Mouse (Mus musculus) 3134 (cell line): ENCODE measurements around the gene Glis1.

Experiments
- DNase-seq: peaks from one replicate; pipeline ENCODE4 v3.0.0-alpha.2; 2011; ENCODE audit warnings: low spot score; ENCODE audit not compliant: insufficient read length; ENCODE audit errors: extremely low read depth

The Glis1 gene

DNA sequence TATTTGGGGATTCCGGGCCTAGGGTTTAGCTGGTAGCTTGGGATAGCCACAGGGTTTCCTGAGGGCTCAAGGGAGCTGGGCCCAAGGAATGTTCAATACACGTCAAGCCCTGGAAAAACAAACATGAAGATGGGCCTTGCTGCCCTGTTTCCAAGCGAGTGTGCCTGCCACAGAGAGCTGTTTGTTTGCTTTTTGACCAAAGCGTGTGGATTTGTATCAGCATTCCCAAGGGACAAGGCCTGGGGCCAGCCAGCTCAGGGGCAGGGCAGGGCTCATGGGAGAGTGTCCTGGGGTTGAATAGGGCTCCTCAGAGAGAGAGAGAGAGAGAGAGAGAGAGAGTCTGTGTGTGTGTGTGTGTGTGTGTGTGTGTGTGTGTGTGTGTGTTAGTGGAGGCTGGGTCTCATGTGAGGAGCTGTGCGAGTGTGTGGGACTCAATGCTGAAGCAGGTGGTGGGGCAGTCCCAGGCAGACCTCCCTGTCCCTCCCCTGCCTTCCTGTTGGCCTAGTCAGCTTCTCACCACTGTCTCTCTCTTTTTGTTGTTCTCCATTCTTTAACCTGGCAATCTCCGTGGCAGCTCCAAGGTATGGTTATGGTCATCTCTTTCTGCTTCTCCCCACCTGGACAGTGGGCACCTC lies 183.3 kb downstream of the Glis1 start:
- no peak for DNase-seq

- no peak for DNase-seq
These were observed 185.1 kb downstream of the Glis1 start for GRCm38 (mm10) chr4:107619487-107619886.

DNA sequence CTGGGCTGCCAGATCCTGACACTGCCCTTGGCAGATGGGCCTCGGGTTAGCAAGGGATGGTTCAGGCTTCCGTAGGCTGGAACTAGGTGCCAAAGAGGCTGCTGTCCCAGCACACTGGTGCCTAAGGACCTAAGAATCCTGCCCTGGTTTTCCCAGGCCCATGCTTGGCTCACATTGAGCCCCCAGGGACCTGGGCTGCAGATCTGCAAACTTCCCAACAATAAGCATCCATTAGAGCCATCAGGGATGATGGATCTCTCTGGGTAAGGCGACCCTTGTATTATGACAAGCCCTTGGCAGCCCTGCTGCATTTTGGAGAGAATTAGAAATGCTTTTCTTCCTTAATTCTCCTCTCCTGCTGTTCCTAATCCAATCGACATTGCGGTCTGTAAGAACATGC lies 187.0 kb downstream of the Glis1 start:
- no peak for DNase-seq

- DNase-seq, result no peak
These were observed 187.9 kb downstream of the Glis1 start for GRCm38 (mm10) chr4:107622296-107622695.

GRCm38 (mm10) chr4:107623916-107624315 lies 189.5 kb downstream of the Glis1 start:
- peak; percentile 68 for DNase-seq

DNA sequence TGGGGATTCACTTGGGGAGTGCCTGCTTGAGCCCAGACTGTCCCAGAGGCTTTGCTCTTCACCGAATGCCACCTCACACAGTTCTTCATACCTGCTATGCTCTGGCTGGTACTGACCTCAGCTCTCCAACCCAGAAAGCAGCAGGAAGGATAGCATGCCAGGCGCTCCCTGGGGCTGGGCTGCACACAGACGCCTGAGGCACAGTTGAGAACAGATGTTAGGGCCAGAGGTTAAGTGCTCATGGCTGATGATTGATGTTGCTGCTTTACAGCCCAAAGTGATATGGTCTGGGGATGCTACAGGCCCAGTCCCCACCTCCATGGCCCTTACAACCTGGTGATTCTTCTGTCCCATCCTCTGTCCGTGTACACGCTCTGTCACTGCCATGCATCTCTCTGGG lies 190.6 kb downstream of the Glis1 start:
- DNase-seq, result no peak

- DNase-seq, result no peak
These were observed 193.8 kb downstream of the Glis1 start for GRCm38 (mm10) chr4:107628226-107628625.

DNA sequence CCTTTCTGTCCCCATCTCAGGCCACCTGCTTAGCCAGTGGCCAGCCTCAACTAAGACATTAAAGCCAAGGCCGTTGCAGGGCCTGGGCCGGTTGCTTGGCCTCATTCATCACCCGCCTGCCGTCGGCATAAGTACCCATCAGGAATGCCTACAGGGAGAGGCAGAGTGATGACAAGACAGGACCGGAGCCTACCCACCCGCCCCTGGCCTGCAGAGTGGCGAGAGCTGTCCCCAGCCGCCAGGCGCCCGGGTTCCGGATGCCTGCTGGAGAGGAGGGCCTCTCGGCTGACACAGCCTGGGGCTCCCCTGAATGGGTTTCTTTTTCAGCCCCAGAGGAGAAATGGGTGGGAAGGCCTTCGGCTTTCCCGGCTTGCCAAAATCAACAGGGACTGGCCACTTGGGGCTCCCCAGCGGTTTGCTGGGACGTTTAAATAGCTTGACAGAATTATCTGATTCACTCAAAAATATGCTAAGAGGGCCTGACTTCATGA lies 194.6 kb downstream of the Glis1 start:
- DNase-seq, result peak; percentile 23

DNA sequence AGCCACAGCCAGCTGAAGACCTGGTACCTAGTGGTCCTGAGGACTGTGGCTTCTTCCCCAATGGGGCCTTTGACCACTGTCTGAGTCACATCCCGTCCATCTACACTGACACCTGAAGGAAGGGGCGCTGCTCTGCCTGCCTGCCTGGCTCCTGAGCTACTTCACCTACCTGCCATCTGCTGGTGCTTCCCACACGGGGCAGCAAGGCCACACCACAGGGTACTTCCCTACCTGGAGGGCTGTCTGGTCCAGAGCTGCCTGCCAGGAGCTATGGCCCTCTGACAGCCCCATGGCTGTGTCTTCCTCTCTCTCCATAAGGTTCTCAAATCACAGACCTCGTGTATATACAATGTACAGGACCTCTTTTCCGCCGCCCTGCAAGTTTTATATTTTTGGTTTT lies 200.2 kb downstream of the Glis1 start:
- DNase-seq, result no peak

GRCm38 (mm10) chr4:107636099-107636498 lies 201.7 kb downstream of the Glis1 start:
- no peak for DNase-seq

DNA sequence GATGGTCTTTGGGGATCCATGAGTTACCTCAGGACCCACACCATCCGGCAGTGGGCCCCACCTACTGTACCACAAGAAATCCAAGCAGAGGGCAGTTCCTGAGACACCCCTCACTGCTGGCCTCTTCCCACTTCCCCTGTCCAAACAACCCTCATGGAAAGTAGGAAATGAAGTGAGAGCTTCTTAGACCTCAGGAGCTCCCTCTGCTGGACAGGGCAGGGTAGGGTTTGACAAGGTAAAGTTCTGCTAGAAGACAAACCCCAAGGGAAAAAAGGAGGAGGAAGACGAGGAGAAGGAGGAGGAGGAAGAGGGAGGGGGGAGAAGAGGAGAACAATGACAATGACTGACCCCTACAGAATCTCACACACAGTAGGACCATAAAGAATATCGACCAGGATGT lies 203.3 kb downstream of the Glis1 start:
- no peak for DNase-seq

- no peak for DNase-seq
These were observed 203.9 kb downstream of the Glis1 start for GRCm38 (mm10) chr4:107638303-107638702.

GRCm38 (mm10) chr4:107641624-107642023 lies 207.2 kb downstream of the Glis1 start:
- no peak for DNase-seq

DNA sequence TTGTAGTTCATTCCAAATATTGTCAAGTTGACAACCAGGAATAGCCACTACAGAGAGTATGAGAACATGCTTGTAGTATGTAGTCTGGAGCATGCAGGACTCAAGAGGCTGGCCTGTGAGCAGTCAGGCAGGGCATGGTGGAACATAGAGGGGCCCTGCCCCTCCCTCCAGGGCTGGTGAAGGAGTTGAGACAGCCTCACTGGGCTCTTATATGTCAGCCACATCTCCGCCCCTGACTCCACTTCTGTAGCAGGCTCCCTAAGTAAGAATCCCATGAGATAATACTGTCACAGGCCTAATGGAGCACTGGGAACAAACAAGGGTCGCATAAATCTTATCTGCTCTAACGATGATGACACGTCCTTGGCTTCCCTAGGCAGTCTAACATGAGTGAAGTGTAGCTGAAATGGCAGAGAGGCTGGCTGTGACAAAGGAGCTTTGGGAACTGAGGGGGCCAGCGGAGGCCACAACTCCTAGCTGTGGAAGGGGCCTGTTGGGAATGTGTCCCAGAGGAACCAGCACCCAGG lies 214.6 kb downstream of the Glis1 start:
- no peak for DNase-seq

GRCm38 (mm10) chr4:107651021-107651496 lies 216.7 kb downstream of the Glis1 start:
- no peak for DNase-seq

DNA sequence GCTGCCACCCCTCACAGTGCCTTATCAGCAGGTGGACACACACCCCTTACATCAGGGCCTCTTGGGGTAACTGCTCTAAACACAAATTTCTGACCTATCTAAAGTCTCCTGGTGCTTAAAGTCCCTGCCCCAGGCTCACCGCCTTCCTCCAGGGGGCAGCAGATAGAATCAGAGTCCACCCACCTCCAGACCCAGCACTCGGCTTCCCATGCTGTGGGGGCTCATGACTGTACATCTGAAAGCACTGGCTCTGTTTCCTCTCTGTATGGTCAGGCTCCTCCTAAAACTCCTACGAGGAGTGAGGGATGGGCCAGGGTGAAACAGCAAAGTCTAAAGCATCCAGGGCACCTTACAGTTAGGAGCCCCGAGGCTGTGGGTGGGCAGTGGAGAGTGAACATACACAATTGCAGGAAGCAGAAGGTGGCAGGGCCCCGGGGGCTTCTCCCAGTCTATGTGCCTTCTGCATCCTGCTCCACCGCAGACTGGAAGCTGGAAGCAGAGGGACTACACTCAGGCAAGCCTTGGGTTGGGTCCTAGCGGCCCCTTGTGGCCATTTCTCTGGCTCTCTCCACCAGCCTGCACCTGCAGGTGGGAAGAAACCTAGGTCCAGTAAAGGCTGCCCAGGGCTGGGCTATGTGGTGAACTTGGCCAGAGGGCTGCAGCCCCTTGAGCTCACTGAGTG lies 218.3 kb downstream of the Glis1 start:
- DNase-seq, result peak; percentile 37

DNA sequence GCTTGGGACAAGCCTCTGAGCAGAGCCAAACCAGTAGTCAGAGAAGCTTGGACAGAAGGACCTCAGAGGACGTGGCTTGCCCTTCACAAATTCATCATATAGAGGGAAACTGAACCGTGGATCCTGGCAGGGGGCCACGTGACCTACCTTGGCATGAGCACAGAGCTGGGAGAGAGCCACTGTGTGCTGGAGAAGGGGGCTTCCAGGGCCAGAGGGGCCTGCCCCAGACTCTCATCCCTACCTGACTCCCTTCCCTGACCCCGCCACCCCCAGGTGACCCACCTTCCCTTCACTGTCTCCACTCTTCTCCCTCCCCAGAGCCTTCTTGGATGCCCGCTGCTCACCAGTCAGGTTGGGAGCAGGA lies 218.9 kb downstream of the Glis1 start:
- no peak for DNase-seq

- no peak for DNase-seq
These were observed 226.3 kb downstream of the Glis1 start for GRCm38 (mm10) chr4:107660649-107661048.

DNA sequence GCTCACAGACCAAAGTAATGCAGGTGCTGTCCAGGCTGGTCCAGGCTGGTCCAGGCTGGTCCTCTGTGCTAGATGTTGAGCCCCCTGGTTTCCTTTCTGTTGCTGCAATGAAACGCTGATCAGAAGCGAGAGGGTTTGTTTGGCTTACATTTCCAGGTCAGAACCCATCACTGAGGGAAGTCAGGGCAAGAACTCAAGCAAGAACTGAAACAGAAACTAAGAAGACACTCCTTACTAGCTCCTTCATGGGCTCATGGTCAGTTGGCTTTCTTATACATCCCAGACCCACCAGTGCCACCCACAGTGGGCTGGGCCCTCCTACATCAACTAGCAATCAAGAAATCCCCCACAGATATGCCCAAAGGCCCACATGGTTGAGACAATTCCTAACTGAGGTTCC lies 234.1 kb downstream of the Glis1 start:
- no peak for DNase-seq

DNA sequence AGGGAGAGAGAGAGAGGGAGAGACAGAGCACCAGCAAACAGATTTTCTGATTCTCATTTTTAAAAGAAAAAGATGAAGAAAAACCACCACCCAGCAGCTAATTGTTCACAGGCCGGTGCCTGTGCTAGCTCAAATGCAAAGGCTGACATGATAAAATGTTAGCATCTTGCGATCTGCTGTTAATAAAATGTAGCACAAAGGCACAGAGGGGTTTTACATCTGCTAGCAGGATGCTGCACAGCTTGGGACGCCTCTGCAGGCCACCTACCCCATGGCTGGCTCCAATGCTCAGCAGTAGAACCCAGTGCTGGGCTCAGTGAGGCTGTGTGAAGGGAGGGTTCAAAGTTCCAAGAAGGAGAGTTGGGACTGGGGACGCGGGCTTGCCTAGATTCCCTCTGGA lies 236.3 kb downstream of the Glis1 start:
- no peak for DNase-seq

DNA sequence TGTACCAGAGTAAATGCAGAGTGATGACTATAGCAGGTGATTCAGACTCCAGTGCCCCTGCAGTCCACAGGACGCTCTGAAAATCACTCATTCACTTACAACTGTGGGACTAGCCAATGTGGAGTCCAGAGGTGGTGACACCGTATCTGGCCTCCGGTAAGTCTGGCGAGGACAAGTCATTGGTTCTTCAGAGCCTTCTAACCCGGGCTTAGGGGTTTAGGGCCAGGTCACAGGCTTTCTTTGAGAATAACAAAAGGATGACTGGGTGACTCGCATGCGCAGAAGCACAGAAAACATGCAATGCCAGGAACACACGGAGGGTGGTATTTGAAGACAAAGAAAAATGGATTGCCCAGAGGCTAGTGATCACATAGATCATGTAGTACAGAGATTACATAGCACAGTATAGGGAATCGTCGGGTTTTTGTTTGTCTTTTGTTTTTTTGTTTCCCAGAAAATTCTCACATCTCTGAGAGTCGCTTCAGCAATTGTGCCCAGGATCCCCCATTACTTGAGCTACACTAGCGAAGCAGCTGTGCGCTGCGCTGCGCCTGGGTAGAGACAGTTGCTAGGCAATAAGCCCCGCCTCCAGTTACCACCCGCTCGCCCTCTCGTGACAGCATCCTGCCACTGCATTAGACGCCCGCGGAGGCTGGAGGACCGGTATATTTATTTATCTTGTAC lies 239.4 kb downstream of the Glis1 start:
- DNase-seq, result no peak

DNA sequence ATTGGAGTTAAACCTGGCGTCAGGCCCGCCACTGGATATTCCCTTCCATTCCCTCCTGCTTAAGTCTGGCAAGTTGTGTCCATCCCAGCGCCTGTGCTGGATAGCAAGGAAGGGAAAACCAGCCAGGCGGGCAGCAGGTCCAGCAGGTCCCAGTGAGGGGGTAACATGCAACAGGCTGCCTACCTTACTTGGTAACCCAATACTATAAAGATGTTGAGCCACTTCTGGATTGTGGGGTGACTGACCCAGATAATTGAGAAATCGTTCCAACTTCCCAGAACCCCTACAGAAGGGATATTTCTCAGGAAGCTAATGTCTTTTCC lies 239.9 kb downstream of the Glis1 start:
- DNase-seq, result no peak
